Mouse (Mus musculus): Measurements from ENCODE around the gene Rpl23a.
"Not testable (repeated sequence)": the region's sequence is repeated elsewhere in the genome, so short reads cannot be mapped to it uniquely, and the experiment has no call there.

Gene Rpl23a

DNA sequence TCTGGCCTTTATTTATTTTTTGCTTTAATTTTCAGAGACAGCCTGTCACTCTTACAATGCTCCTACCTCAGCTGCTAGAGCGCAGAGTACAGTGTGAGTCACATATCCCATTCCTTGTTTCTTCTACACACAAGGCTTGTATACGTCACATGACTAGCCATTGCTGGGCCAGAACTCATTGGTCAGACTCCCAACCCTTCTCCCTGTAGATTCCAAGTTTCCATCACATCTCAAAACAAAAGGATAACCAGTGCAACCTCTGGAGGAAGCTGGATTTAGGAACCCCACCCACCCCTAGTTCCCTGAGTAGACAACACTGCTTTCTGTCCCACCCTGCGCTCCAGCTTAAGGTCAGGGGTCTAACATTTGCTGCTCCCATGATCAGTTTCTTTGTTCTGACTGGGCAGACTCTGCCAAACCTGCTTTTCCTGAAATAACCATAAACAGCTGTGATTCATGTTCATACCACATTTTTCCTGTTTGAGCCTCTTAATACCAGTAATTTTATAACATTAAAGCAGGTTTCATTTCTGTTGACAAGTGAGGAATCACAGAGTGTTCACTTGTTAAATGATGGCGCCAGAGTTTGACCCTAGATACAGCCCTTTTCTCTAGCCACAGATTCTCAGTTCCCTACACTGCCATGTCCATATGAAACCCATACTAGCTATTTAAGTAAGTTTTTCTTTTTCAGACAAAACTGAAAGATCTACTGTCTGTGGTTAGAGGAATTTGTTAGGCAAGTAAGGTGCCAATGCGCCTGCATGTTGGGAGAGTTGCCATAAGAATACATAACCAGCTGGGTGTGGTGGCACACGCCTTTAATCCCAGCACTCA is 36.5 kb downstream of the Rpl23a start:
- no peak for DNase-seq (ENCODE audit: low spot score in 2 of 2)

- DNase-seq (ENCODE audit: low spot score in 2 of 2), result no peak
Observed at GRCm38 (mm10) chr11:78146168-78146567, 37.2 kb downstream of the Rpl23a start.

DNA sequence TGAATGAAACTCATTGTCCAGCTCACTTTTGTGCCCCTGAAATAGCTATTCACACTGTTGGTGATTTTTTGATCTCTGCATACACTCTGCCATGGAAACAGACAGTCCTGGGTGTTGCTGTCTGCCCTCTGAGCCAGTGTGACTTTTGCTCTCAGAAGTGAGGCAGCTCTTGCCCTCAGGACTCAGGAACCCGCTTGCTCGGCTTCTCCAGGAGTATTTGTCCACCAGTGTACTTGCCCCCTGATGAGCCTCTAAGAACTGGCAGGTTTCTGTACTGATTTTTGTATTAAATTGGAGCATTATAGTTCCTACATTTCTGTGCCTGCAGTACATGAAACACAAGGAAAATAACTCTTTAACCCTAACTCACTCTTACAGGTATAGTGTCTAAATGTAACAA is 39.9 kb downstream of the Rpl23a start:
- no peak for DNase-seq (ENCODE audit: low spot score in 2 of 2)

DNA sequence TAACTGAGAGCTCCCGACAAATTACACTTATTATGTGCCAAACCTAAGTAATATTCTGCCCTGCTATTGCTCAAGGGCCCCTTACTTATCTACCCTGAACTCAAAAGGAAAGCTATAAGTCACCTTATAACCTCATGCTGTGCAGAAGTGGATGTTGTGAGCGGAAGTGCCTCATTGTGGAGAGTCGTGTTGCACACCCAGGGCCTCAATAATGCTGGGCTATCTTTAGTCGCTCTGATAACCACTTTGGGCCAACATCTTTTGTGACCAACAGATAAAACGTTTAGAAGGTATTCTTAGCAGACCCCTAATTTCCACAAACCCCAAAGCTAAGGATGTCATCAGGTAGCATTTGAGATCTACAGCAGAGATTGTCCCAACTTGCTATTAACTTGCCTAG is 42.7 kb downstream of the Rpl23a start:
- DNase-seq (ENCODE audit: low spot score in 2 of 2), result no peak

- no peak for DNase-seq (ENCODE audit: low spot score in 2 of 2)
Observed at GRCm38 (mm10) chr11:78138023-78138422, 45.4 kb downstream of the Rpl23a start.

DNA sequence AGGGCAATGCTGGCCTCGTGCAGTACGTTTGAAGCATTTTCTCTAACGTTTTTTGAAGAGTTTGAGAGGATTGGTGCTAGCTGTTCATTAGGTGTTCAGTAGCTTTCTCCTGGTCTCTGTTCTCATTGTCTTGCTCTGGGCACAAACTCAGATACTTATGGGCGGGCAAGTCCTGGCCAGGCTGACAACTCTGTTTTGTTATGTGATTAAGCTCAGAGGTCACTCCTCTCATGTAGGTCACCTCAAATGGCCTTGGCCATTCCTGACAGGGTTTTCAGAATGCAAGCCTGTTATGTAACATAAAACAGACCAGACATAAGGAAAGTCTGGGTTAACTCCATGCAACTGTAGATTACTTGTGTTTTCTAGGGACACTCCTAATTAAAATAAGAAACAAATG is 45.8 kb downstream of the Rpl23a start:
- no peak for DNase-seq (ENCODE audit: low spot score in 2 of 2)

- DNase-seq (ENCODE audit: low spot score in 2 of 2), result no peak
Observed at GRCm38 (mm10) chr11:78136132-78136531, 47.3 kb downstream of the Rpl23a start.

DNA sequence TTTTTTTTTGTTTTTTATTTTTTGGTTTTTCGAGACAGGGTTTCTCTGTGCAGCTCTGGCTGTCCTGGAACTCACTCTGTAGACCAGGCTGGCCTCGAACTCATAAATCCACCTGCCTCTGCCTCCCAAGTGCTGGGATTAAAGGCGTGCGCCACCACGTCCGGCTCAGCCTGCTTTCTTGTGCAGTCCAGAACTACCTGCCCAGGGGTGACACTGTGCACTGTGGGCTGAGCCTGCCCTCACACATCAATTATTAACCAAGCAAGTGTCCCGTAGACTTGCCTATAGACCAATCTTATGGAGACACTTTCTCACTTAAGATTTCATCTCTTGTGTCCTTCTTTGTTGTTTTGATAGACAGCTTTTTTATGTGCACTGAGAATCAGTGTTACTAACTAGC is 48.1 kb downstream of the Rpl23a start:
- DNase-seq (ENCODE audit: low spot score in 2 of 2), result not testable (repeated sequence)

DNA sequence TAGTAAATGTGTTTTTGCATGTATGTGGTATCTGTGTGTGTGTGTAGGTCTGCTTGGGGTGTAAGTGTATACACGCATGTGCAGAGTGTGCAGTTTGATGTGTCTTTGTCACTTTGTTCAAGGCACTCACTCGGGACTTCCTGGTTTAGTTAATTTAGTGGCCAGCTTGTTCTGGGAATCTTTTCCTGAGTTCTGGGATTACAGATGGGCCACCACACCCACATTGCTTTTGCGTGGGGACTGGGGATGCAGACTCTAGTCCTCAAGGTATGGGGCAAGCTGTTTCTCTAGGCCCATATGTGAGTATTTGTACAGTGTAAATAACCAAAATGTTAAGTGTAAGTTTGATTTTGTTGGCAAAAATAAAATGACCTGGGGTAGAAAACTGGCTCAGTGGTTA is 49.0 kb downstream of the Rpl23a start:
- DNase-seq (ENCODE audit: low spot score in 2 of 2), result no peak

GRCm38 (mm10) chr11:78133915-78134314 is 49.5 kb downstream of the Rpl23a start:
- DNase-seq (ENCODE audit: low spot score in 2 of 2), result no peak
